Mouse (Mus musculus): ENCODE results near the gene Plxna1. TPM values are rescaled to one million over a fixed set of nuclear protein-coding genes. Genes with fewer than 3 reads are reported as not detected.

The Plxna1 gene
- polyA plus RNA-seq, 1 experiment from 2014 or later: 9.9 TPM

GRCm38 (mm10) chr6:89397919-89398318, 35.5 kb upstream of the Plxna1 start:
- Histone ChIP-seq H3K4me2 (no peak overlapping the region), H3K9ac (ENCODE audit: low read depth, low read length) (no peak overlapping the region), H3K27me3 (ENCODE audit: control insufficient read depth, insufficient read depth, low read length) (no peaks in the 10 kb centered on the region), H3K4me1 (ENCODE audit: control insufficient read depth, insufficient read depth, low read length) (peaks cover 2% of the 10 kb centered on the region; the same call in 1 of the 2 replicates), H3K36me3 (ENCODE audit: control insufficient read depth, insufficient read depth, low read length) (no peaks in the 10 kb centered on the region), H3K9me3 (replicated peaks; ENCODE audit: control insufficient read depth, low read length) (no peaks in the 10 kb centered on the region), H3K4me3 (ENCODE audit: low read depth, low read length) (no peak overlapping the region), H3K27ac (ENCODE audit: low read depth, low read length) (no peak overlapping the region)
- 69% methylated on average over 4 of the region's 4 CpGs for WGBS (ENCODE audit: insufficient replicate concordance)
- no peak for ATAC-seq (replicated peaks; ENCODE audit: insufficient number of reproducible peaks, low FRiP score, low TSS enrichment)

- Histone ChIP-seq H3K4me3 (ENCODE audit: low read depth, low read length) (no peak overlapping the region), H3K27ac (ENCODE audit: low read depth, low read length) (no peak overlapping the region), H3K4me2 (no peak overlapping the region), H3K27me3 (ENCODE audit: control insufficient read depth, insufficient read depth, low read length) (no peaks in the 10 kb centered on the region), H3K36me3 (ENCODE audit: control insufficient read depth, insufficient read depth, low read length) (no peaks in the 10 kb centered on the region), H3K9ac (ENCODE audit: low read depth, low read length) (no peak overlapping the region), H3K9me3 (replicated peaks; ENCODE audit: control insufficient read depth, low read length) (no peaks in the 10 kb centered on the region), H3K4me1 (ENCODE audit: control insufficient read depth, insufficient read depth, low read length) (peaks cover 2% of the 10 kb centered on the region; the same call in 1 of the 2 replicates)
- no peak for ATAC-seq (replicated peaks; ENCODE audit: insufficient number of reproducible peaks, low FRiP score, low TSS enrichment)
- 64% methylated on average over 2 of the region's 2 CpGs for WGBS (ENCODE audit: insufficient replicate concordance)
Measured at GRCm38 (mm10) chr6:89393820-89394219, 31.4 kb upstream of the Plxna1 start.

- H3K4me2 ChIP-seq: no peak overlapping the region
- 81% methylated on average over 2 of the region's 2 CpGs for WGBS (ENCODE audit: insufficient replicate concordance)
Measured at GRCm38 (mm10) chr6:89392213-89392612, 29.8 kb upstream of the Plxna1 start.

GRCm38 (mm10) chr6:89389771-89390170, 27.4 kb upstream of the Plxna1 start:
- H3K4me1 ChIP-seq (ENCODE audit: control insufficient read depth, insufficient read depth, low read length): peaks cover 13% of the 10 kb centered on the region
- H3K9me3 ChIP-seq (replicated peaks; ENCODE audit: control insufficient read depth, low read length): no peaks in the 10 kb centered on the region
- no peak overlapping the region for H3K4me2 ChIP-seq
- ATAC-seq (replicated peaks; ENCODE audit: insufficient number of reproducible peaks, low FRiP score, low TSS enrichment): no peak
- no peaks in the 10 kb centered on the region for H3K36me3 ChIP-seq (ENCODE audit: control insufficient read depth, insufficient read depth, low read length)
- H3K4me3 ChIP-seq (ENCODE audit: low read depth, low read length): no peak overlapping the region
- H3K9ac ChIP-seq (ENCODE audit: low read depth, low read length): no peak overlapping the region
- WGBS (ENCODE audit: insufficient replicate concordance): 77% methylated on average over 7 of the region's 7 CpGs
- no peaks in the 10 kb centered on the region for H3K27me3 ChIP-seq (ENCODE audit: control insufficient read depth, insufficient read depth, low read length)
- no peak overlapping the region for H3K27ac ChIP-seq (ENCODE audit: low read depth, low read length)

More at GRCm38 (mm10) chr6:89392213-89392612, 29.8 kb upstream of the Plxna1 start:
- Histone ChIP-seq H3K4me3 (ENCODE audit: low read depth, low read length) (no peak overlapping the region), H3K36me3 (ENCODE audit: control insufficient read depth, insufficient read depth, low read length) (no peaks in the 10 kb centered on the region), H3K9me3 (replicated peaks; ENCODE audit: control insufficient read depth, low read length) (no peaks in the 10 kb centered on the region), H3K27me3 (ENCODE audit: control insufficient read depth, insufficient read depth, low read length) (no peaks in the 10 kb centered on the region), H3K27ac (ENCODE audit: low read depth, low read length) (no peak overlapping the region), H3K9ac (ENCODE audit: low read depth, low read length) (no peak overlapping the region), H3K4me1 (ENCODE audit: control insufficient read depth, insufficient read depth, low read length) (0 out of 2 replicates have a peak, but pooled peaks cover 8% of the 10 kb centered on the region)
- no peak for ATAC-seq (replicated peaks; ENCODE audit: insufficient number of reproducible peaks, low FRiP score, low TSS enrichment)

GRCm38 (mm10) chr6:89386956-89387355, 24.5 kb upstream of the Plxna1 start:
- H3K4me1 ChIP-seq (ENCODE audit: control insufficient read depth, insufficient read depth, low read length): peaks cover 23% of the 10 kb centered on the region
- no peak overlapping the region for H3K4me2 ChIP-seq
- no peak overlapping the region for H3K27ac ChIP-seq (ENCODE audit: low read depth, low read length)
- H3K9ac ChIP-seq (ENCODE audit: low read depth, low read length): no peak overlapping the region
- H3K27me3 ChIP-seq (ENCODE audit: control insufficient read depth, insufficient read depth, low read length): no peaks in the 10 kb centered on the region
- WGBS (ENCODE audit: insufficient replicate concordance): 33% methylated on average over 1 of the region's 1 CpGs
- no peak for ATAC-seq (replicated peaks; ENCODE audit: insufficient number of reproducible peaks, low FRiP score, low TSS enrichment)
- H3K4me3 ChIP-seq (ENCODE audit: low read depth, low read length): no peak overlapping the region
- no peaks in the 10 kb centered on the region for H3K36me3 ChIP-seq (ENCODE audit: control insufficient read depth, insufficient read depth, low read length)
- no peaks in the 10 kb centered on the region for H3K9me3 ChIP-seq (replicated peaks; ENCODE audit: control insufficient read depth, low read length)

GRCm38 (mm10) chr6:89384699-89385098, 22.3 kb upstream of the Plxna1 start:
- no peak for ATAC-seq (replicated peaks; ENCODE audit: insufficient number of reproducible peaks, low FRiP score, low TSS enrichment)
- Histone ChIP-seq H3K36me3 (ENCODE audit: control insufficient read depth, insufficient read depth, low read length) (no peaks in the 10 kb centered on the region), H3K27me3 (ENCODE audit: control insufficient read depth, insufficient read depth, low read length) (no peaks in the 10 kb centered on the region), H3K4me1 (ENCODE audit: control insufficient read depth, insufficient read depth, low read length) (peaks cover 32% of the 10 kb centered on the region), H3K27ac (ENCODE audit: low read depth, low read length) (no peak overlapping the region), H3K4me2 (no peak overlapping the region), H3K9me3 (replicated peaks; ENCODE audit: control insufficient read depth, low read length) (no peaks in the 10 kb centered on the region), H3K4me3 (ENCODE audit: low read depth, low read length) (no peak overlapping the region), H3K9ac (ENCODE audit: low read depth, low read length) (no peak overlapping the region)
- 54% methylated on average over 2 of the region's 2 CpGs for WGBS (ENCODE audit: insufficient replicate concordance)

- Histone ChIP-seq H3K36me3 (ENCODE audit: control insufficient read depth, insufficient read depth, low read length) (no peaks in the 10 kb centered on the region), H3K9me3 (replicated peaks; ENCODE audit: control insufficient read depth, low read length) (no peaks in the 10 kb centered on the region), H3K4me2 (no peak overlapping the region), H3K9ac (ENCODE audit: low read depth, low read length) (no peak overlapping the region), H3K27ac (ENCODE audit: low read depth, low read length) (no peak overlapping the region), H3K4me1 (ENCODE audit: control insufficient read depth, insufficient read depth, low read length) (peaks cover 20% of the 10 kb centered on the region), H3K27me3 (ENCODE audit: control insufficient read depth, insufficient read depth, low read length) (no peaks in the 10 kb centered on the region), H3K4me3 (ENCODE audit: low read depth, low read length) (no peak overlapping the region)
- no peak for ATAC-seq (replicated peaks; ENCODE audit: insufficient number of reproducible peaks, low FRiP score, low TSS enrichment)
- 60% methylated on average over 5 of the region's 5 CpGs for WGBS (ENCODE audit: insufficient replicate concordance)
Measured at GRCm38 (mm10) chr6:89381851-89382250, 19.4 kb upstream of the Plxna1 start.

- Histone ChIP-seq H3K27me3 (ENCODE audit: control insufficient read depth, insufficient read depth, low read length) (no peaks in the 10 kb centered on the region), H3K9ac (ENCODE audit: low read depth, low read length) (peak overlapping the region; percentile 10; the same call in 1 of the 2 replicates), H3K27ac (ENCODE audit: low read depth, low read length) (no peak overlapping the region), H3K4me1 (ENCODE audit: control insufficient read depth, insufficient read depth, low read length) (peaks cover 19% of the 10 kb centered on the region), H3K36me3 (ENCODE audit: control insufficient read depth, insufficient read depth, low read length) (no peaks in the 10 kb centered on the region), H3K4me2 (no peak overlapping the region), H3K9me3 (replicated peaks; ENCODE audit: control insufficient read depth, low read length) (no peaks in the 10 kb centered on the region), H3K4me3 (ENCODE audit: low read depth, low read length) (no peak overlapping the region)
- no peak for ATAC-seq (replicated peaks; ENCODE audit: insufficient number of reproducible peaks, low FRiP score, low TSS enrichment)
- 53% methylated on average over 3 of the region's 3 CpGs for WGBS (ENCODE audit: insufficient replicate concordance)
Measured at GRCm38 (mm10) chr6:89381172-89381571, 18.8 kb upstream of the Plxna1 start.

GRCm38 (mm10) chr6:89380751-89381150, 18.3 kb upstream of the Plxna1 start:
- ATAC-seq (replicated peaks; ENCODE audit: insufficient number of reproducible peaks, low FRiP score, low TSS enrichment): no peak
- Histone ChIP-seq H3K4me1 (ENCODE audit: control insufficient read depth, insufficient read depth, low read length) (peaks cover 19% of the 10 kb centered on the region), H3K4me2 (no peak overlapping the region), H3K27me3 (ENCODE audit: control insufficient read depth, insufficient read depth, low read length) (no peaks in the 10 kb centered on the region), H3K36me3 (ENCODE audit: control insufficient read depth, insufficient read depth, low read length) (no peaks in the 10 kb centered on the region), H3K9me3 (replicated peaks; ENCODE audit: control insufficient read depth, low read length) (no peaks in the 10 kb centered on the region), H3K4me3 (ENCODE audit: low read depth, low read length) (no peak overlapping the region), H3K27ac (ENCODE audit: low read depth, low read length) (no peak overlapping the region), H3K9ac (ENCODE audit: low read depth, low read length) (no peak overlapping the region; the same call in 1 of the 2 replicates)
- WGBS (ENCODE audit: insufficient replicate concordance): 35% methylated on average over 3 of the region's 3 CpGs

Measured in heart, embryonic 11.5 days (tissue).